Mouse (Mus musculus) left cerebral cortex, adult 18-20 months (tissue): ENCODE results near the gene Gsc2. TPM values are rescaled to one million over a fixed set of nuclear protein-coding genes. Genes with fewer than 3 reads are reported as not detected.
A peak's percentile ranks its signal among the peaks of the same experiment; 100 is the strongest.

ENCODE experiments used
- DNase-seq, 2 experiments: peaks; one replicate each; pipeline ENCODE4 v3.0.0; 2021 to 2022; ENCODE audit warnings: low spot score in 2 of 2, mixed read lengths in 1 of 2
- total RNA-seq, 2 experiments: library from RNA; stranded (reverse); gene quantifications; 2 replicates each; pipeline ENCODE4 v1.2.3; 2021

Gsc2 gene
- total RNA-seq, 2 experiments from 2014 or later: not detected

- peak; percentile 20 to 43 for DNase-seq
Measured at GRCm38 (mm10) chr16:17927351-17928082, 12.7 kb upstream of the Gsc2 start.

GRCm38 (mm10) chr16:17922163-17922538, 7.3 kb upstream of the Gsc2 start:
- DNase-seq: peak in 1 of 2 experiments; percentile 17

GRCm38 (mm10) chr16:17921325-17922162, 6.7 kb upstream of the Gsc2 start:
- peak; percentile 96 to 98 for DNase-seq

- DNase-seq: no peak
Measured at GRCm38 (mm10) chr16:17920586-17920985, 5.7 kb upstream of the Gsc2 start.

GRCm38 (mm10) chr16:17911052-17911595, 3.7 kb downstream of the Gsc2 start, which contains the start of gene Ess2:
TSS of gene Ess2 (minus strand) at chr16:17911348.
- DNase-seq: peak; percentile 89 to 93

GRCm38 (mm10) chr16:17898462-17898861, 16.4 kb downstream of the Gsc2 start, which contains the start of the genes Dgcr2 and Tssk2:
TSS of gene Dgcr2 (minus strand) at chr16:17898562.
TSS of gene Tssk2 (plus strand) at chr16:17898637.
- DNase-seq: no peak

GRCm38 (mm10) chr16:17896091-17896490, 18.8 kb downstream of the Gsc2 start:
- no peak for DNase-seq

- no peak for DNase-seq
Measured at GRCm38 (mm10) chr16:17893923-17894322, 20.9 kb downstream of the Gsc2 start, which contains the start of gene Tssk1. TSS of gene Tssk1 (plus strand) at chr16:17894223.

- no peak for DNase-seq
Measured at GRCm38 (mm10) chr16:17892606-17893005, 22.3 kb downstream of the Gsc2 start.

GRCm38 (mm10) chr16:17891567-17891959, 23.3 kb downstream of the Gsc2 start, which contains the start of gene Gm20518:
TSS of gene Gm20518 (minus strand) at chr16:17891671.
- peak; percentile 99 for DNase-seq

GRCm38 (mm10) chr16:17890917-17891566, 23.8 kb downstream of the Gsc2 start:
- DNase-seq: peak; percentile 47 to 57

- DNase-seq: no peak
Measured at GRCm38 (mm10) chr16:17890342-17890727, 24.5 kb downstream of the Gsc2 start.

- DNase-seq: no peak
Measured at GRCm38 (mm10) chr16:17889689-17890341, 25.0 kb downstream of the Gsc2 start.

- no peak for DNase-seq
Measured at GRCm38 (mm10) chr16:17884116-17884515, 30.7 kb downstream of the Gsc2 start.

GRCm38 (mm10) chr16:17882196-17882595, 32.7 kb downstream of the Gsc2 start:
- DNase-seq: no peak

- peak in 1 of 2 experiments; percentile 40 for DNase-seq
Measured at GRCm38 (mm10) chr16:17879571-17879970, 35.3 kb downstream of the Gsc2 start.

- DNase-seq: no peak
Measured at GRCm38 (mm10) chr16:17876096-17876495, 38.8 kb downstream of the Gsc2 start.

- no peak for DNase-seq
Measured at GRCm38 (mm10) chr16:17875174-17875573, 39.7 kb downstream of the Gsc2 start.

- no peak for DNase-seq
Measured at GRCm38 (mm10) chr16:17872995-17873394, 41.9 kb downstream of the Gsc2 start.

- DNase-seq: no peak
Measured at GRCm38 (mm10) chr16:17871248-17871647, 43.6 kb downstream of the Gsc2 start.

- no peak for DNase-seq
Measured at GRCm38 (mm10) chr16:17865770-17866169, 49.1 kb downstream of the Gsc2 start.
